Mouse (Mus musculus): ENCODE data around the gene Rxfp4. TPM values are rescaled to one million over a fixed set of nuclear protein-coding genes. Genes with fewer than 3 reads are reported as not detected.

Rxfp4 gene
- polyA plus RNA-seq, 1 experiment from 2014 or later, result not detected

Other genes with a start within 250 kb of the Rxfp4 start
- gene Pmf1, start 242.8 kb downstream of the Rxfp4 start, polyA plus RNA-seq (2015; fragmentation: Nextera tagmentation; extraction: Ambion mirVana), result 152 TPM in 2 replicates
- 17.5 and 17.6 TPM in 2 replicates for gene Slc25a44, start 228.0 kb downstream of the Rxfp4 start, polyA plus RNA-seq (2015; fragmentation: Nextera tagmentation; extraction: Ambion mirVana)
- gene Sema4a, start 192.0 kb downstream of the Rxfp4 start, polyA plus RNA-seq (2015; fragmentation: Nextera tagmentation; extraction: Ambion mirVana), result 14.0 and 14.7 TPM in 2 replicates
- gene Lmna, start 143.2 kb downstream of the Rxfp4 start, polyA plus RNA-seq (2015; fragmentation: Nextera tagmentation; extraction: Ambion mirVana), result 89.2 and 92.0 TPM in 2 replicates
- gene Mex3a, start 120.7 kb downstream of the Rxfp4 start, polyA plus RNA-seq (2015; fragmentation: Nextera tagmentation; extraction: Ambion mirVana), result 20.9 and 22.0 TPM in 2 replicates
- 15.1 and 17.4 TPM in 2 replicates for gene Rab25, start 104.8 kb downstream of the Rxfp4 start, polyA plus RNA-seq (2015; fragmentation: Nextera tagmentation; extraction: Ambion mirVana)
- 167 and 173 TPM in 2 replicates for gene Lamtor2, start 100.1 kb downstream of the Rxfp4 start, polyA plus RNA-seq (2015; fragmentation: Nextera tagmentation; extraction: Ambion mirVana)
- gene Ubqln4, start 99.4 kb downstream of the Rxfp4 start, polyA plus RNA-seq (2015; fragmentation: Nextera tagmentation; extraction: Ambion mirVana), result 54.0 and 57.9 TPM in 2 replicates
- 300 and 318 TPM in 2 replicates for gene Ssr2, start 77.3 kb downstream of the Rxfp4 start, polyA plus RNA-seq (2015; fragmentation: Nextera tagmentation; extraction: Ambion mirVana)
- gene Arhgef2, start 47.2 kb downstream of the Rxfp4 start, polyA plus RNA-seq (2015; fragmentation: Nextera tagmentation; extraction: Ambion mirVana), result 99.8 and 104 TPM in 2 replicates
- 95.1 and 102 TPM in 2 replicates for gene Khdc4, start 32.7 kb upstream of the Rxfp4 start, polyA plus RNA-seq (2015; fragmentation: Nextera tagmentation; extraction: Ambion mirVana)
- 46.7 and 50.4 TPM in 2 replicates for gene Rit1, start 63.7 kb upstream of the Rxfp4 start, polyA plus RNA-seq (2015; fragmentation: Nextera tagmentation; extraction: Ambion mirVana)
- gene Syt11, start 122.0 kb upstream of the Rxfp4 start, polyA plus RNA-seq (2015; fragmentation: Nextera tagmentation; extraction: Ambion mirVana), result 13.1 and 16.2 TPM in 2 replicates
- 11.6 and 11.7 TPM in 2 replicates for gene Gon4l, start 182.1 kb upstream of the Rxfp4 start, polyA plus RNA-seq (2015; fragmentation: Nextera tagmentation; extraction: Ambion mirVana)

Data from kidney, embryonic 15.5 days (tissue).